Mouse (Mus musculus): ENCODE data around the gene Enc1. TPM values are rescaled to one million over a fixed set of nuclear protein-coding genes. Genes with fewer than 3 reads are reported as not detected.

Enc1 gene
- total and polyA plus RNA-seq, 3 experiments: 5.2 to 10.0 (median 7.7) TPM

DNA sequence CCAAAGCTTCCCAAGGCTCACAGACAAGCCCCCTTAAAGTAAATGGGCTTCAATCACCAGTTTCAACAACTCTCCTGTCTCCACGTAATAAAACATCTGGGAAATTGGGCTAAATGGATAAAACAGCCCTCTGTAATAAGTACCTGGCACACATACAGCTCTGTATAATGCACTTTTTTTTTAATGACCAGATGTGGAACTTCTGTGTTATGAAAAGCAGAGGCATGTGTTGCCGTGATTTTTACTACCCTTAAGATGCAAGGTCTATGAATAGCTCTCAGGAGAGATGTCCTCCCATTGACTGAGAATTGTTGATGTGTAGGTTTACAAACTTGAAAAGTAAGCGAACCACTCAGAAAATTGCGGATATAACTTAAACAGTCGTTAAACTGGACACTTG, 24.7 kb upstream of the Enc1 start:
- Histone ChIP-seq H3K27ac (no peak overlapping the region), H3K36me3 (ENCODE audit: control insufficient read depth, insufficient read depth, low read length) (no peaks in the 10 kb centered on the region), H3K4me3 (no peak overlapping the region), H3K79me2 (replicated peaks; ENCODE audit: control insufficient read depth, insufficient read depth, low read length) (no peaks in the 10 kb centered on the region), H3K4me1 (ENCODE audit: control insufficient read depth, insufficient read depth, low read length) (no peaks in the 10 kb centered on the region), H3K9ac (ENCODE audit: low read depth, low read length) (no peak overlapping the region), H3K27me3 (ENCODE audit: control insufficient read depth, insufficient read depth, low read length) (no peaks in the 10 kb centered on the region)
- intact Hi-C loops (cut with DNase I): no loop called here
- WGBS: 71% methylated on average over 5 of the region's 5 CpGs
- no peak for DNase-seq
- TF ChIP-seq POLR2A (IDR thresholded peaks at IDR 0.05; ENCODE audit: insufficient read depth, low read depth, low read length) (no peak), CTCF (IDR thresholded peaks at IDR 0.05) (no peak), EP300 (IDR thresholded peaks at IDR 0.05; ENCODE audit: insufficient read depth, low read depth, low read length) (no peak)

DNA sequence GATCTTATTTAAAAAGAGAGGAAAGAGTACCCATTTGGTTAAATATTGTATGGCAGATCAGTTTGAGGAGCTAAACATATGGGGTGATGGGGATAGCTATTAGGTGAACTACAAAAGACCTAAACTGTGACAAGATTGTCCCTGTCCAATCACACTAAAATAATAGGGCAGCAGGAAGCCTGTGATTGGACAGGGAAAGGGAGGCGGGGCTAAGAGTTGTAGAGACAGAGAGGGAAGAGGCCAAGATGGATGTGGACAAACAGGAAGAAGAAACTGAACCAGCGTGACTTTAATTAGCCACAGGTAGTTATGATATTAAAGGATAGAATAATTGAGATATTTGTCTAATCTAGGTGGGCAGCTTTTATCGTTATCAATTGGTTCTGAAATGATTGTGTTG, 20.9 kb upstream of the Enc1 start:
- intact Hi-C loops (cut with DNase I): no loop called here
- no peak for DNase-seq
- Histone ChIP-seq H3K27me3 (ENCODE audit: control insufficient read depth, insufficient read depth, low read length) (no peaks in the 10 kb centered on the region), H3K27ac (no peak overlapping the region), H3K9ac (ENCODE audit: low read depth, low read length) (no peak overlapping the region), H3K79me2 (replicated peaks; ENCODE audit: control insufficient read depth, insufficient read depth, low read length) (no peaks in the 10 kb centered on the region), H3K4me1 (ENCODE audit: control insufficient read depth, insufficient read depth, low read length) (no peaks in the 10 kb centered on the region), H3K36me3 (ENCODE audit: control insufficient read depth, insufficient read depth, low read length) (no peaks in the 10 kb centered on the region), H3K4me3 (no peak overlapping the region)
- 77% methylated on average over 3 of the region's 3 CpGs for WGBS
- TF ChIP-seq EP300 (IDR thresholded peaks at IDR 0.05; ENCODE audit: insufficient read depth, low read depth, low read length): no peak

DNA sequence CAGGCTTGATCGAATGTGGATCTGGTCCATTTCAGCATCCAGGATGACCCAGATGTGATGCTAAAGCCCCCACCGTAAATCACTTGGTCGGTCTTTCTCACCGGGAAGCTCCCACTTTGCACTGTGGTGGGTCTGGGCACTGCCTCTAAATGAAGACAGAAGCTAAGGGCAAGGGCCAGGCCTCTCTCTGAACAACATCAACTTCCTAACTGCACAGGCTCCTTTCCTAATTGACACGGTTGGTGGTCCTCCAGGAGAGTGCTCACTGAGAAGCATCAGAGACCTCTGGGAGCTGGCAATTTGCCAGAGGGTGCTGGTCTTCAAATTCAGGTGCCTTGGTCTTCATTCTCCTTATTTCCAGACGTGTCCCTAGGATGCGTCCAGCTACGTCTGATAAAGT, 17.0 kb upstream of the Enc1 start:
- TF ChIP-seq CTCF (IDR thresholded peaks at IDR 0.05) (no peak), EP300 (IDR thresholded peaks at IDR 0.05; ENCODE audit: insufficient read depth, low read depth, low read length) (no peak), POLR2A (IDR thresholded peaks at IDR 0.05; ENCODE audit: insufficient read depth, low read depth, low read length) (no peak)
- Histone ChIP-seq H3K79me2 (replicated peaks; ENCODE audit: control insufficient read depth, insufficient read depth, low read length) (no peaks in the 10 kb centered on the region), H3K4me3 (no peak overlapping the region), H3K27me3 (ENCODE audit: control insufficient read depth, insufficient read depth, low read length) (no peaks in the 10 kb centered on the region), H3K36me3 (ENCODE audit: control insufficient read depth, insufficient read depth, low read length) (no peaks in the 10 kb centered on the region), H3K9ac (ENCODE audit: low read depth, low read length) (no peak overlapping the region), H3K4me1 (ENCODE audit: control insufficient read depth, insufficient read depth, low read length) (no peaks in the 10 kb centered on the region), H3K27ac (no peak overlapping the region)
- intact Hi-C loops (cut with DNase I): no loop called here
- 82% methylated on average over 8 of the region's 8 CpGs for WGBS
- DNase-seq: no peak

DNA sequence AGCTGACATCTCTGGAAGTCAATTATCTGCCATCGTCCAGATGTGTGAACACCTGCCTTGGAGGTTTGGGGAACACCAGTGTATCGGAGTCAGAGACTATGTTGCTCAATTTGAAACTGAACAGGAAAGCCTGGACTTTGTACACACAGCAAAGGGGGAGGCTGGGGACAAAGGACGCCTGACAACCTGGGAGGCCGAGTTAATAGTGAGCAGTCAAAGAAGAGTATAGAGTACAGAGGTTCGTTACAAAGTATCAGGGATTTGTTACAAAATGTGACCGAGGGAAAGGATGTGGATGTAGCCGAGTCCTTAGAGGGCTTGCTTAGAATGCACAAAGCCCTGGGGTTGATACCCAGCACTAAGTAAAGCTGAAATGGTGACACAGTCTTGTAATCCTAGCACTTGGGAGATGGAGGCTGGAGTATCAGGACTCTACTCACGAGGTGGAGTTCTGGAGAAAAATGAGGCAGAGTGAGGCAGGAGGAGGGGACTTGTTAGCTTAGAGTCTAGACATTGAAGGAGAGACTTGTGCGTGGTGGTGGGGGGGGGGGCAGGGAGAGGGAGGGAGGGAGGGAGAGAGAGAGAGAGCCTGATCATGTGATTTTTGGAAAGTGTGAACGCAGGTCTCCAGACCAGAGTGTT, 16.4 kb upstream of the Enc1 start:
- 72% methylated on average over 10 of the region's 10 CpGs for WGBS
- Histone ChIP-seq H3K4me3 (no peak overlapping the region), H3K4me1 (ENCODE audit: control insufficient read depth, insufficient read depth, low read length) (no peaks in the 10 kb centered on the region), H3K79me2 (replicated peaks; ENCODE audit: control insufficient read depth, insufficient read depth, low read length) (no peaks in the 10 kb centered on the region), H3K36me3 (ENCODE audit: control insufficient read depth, insufficient read depth, low read length) (no peaks in the 10 kb centered on the region), H3K27ac (no peak overlapping the region), H3K9ac (ENCODE audit: low read depth, low read length) (no peak overlapping the region), H3K27me3 (ENCODE audit: control insufficient read depth, insufficient read depth, low read length) (no peaks in the 10 kb centered on the region)
- intact Hi-C loops (cut with DNase I): no loop called here
- TF ChIP-seq POLR2A (IDR thresholded peaks at IDR 0.05; ENCODE audit: insufficient read depth, low read depth, low read length) (no peak), CTCF (IDR thresholded peaks at IDR 0.05) (no peak), EP300 (IDR thresholded peaks at IDR 0.05; ENCODE audit: insufficient read depth, low read depth, low read length) (no peak)
- no peak for DNase-seq

DNA sequence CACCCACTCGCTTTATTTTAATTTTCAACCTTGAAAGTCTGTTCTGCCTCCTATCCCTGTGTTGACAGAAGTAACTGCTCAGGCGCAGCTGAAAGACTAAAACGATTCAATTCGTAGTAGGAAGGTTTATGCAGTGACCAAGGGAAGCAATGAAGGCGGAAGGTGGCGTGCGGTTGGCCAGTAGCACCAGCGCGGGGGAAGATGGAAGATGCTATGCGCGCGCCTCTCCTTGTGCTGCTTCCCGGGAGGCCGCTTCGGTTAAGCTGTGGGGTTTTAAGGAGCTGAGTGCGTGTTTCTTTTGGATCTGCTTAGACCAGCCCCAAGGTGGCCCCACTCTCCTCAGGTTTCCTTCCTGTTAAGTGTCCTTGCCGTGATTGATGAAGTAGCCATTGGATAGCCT, 15.8 kb upstream of the Enc1 start:
- 66% methylated on average over 17 of the region's 17 CpGs for WGBS
- DNase-seq: no peak
- H3K9ac ChIP-seq (ENCODE audit: low read depth, low read length): no peak overlapping the region
- H3K36me3 ChIP-seq (ENCODE audit: control insufficient read depth, insufficient read depth, low read length): no peaks in the 10 kb centered on the region
- TF ChIP-seq CTCF (IDR thresholded peaks at IDR 0.05) (no peak), EP300 (IDR thresholded peaks at IDR 0.05; ENCODE audit: insufficient read depth, low read depth, low read length) (no peak), POLR2A (IDR thresholded peaks at IDR 0.05; ENCODE audit: insufficient read depth, low read depth, low read length) (no peak)
- intact Hi-C loops (cut with DNase I): no loop called here
- H3K79me2 ChIP-seq (replicated peaks; ENCODE audit: control insufficient read depth, insufficient read depth, low read length): no peaks in the 10 kb centered on the region
- no peak overlapping the region for H3K4me3 ChIP-seq
- H3K27ac ChIP-seq: no peak overlapping the region
- H3K27me3 ChIP-seq (ENCODE audit: control insufficient read depth, insufficient read depth, low read length): no peaks in the 10 kb centered on the region
- H3K4me1 ChIP-seq (ENCODE audit: control insufficient read depth, insufficient read depth, low read length): no peaks in the 10 kb centered on the region

DNA sequence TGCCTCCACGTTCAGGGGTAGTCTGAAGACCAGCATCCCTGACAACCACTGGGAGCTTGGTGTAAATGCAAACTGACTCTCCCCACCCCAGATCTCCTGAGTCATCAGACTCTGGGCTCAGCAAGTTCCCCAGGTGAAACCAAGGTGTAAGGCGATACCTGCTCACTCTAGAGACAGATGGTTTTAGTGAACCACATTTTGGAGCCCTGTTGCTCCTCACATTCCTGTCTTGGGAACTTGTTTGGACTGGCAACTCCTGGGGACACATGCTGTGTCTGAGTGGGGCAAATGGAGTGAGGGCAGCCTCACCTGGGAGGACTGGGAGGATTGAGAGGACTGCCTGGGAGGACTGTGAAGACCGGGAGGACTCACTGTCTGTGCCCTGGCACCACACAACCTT, 13.1 kb upstream of the Enc1 start:
- no peak for TF ChIP-seq CTCF (IDR thresholded peaks at IDR 0.05)
- TF ChIP-seq EP300 (IDR thresholded peaks at IDR 0.05; ENCODE audit: insufficient read depth, low read depth, low read length): no peak
- TF ChIP-seq POLR2A (IDR thresholded peaks at IDR 0.05; ENCODE audit: insufficient read depth, low read depth, low read length): no peak
- H3K9ac ChIP-seq (ENCODE audit: low read depth, low read length): no peak overlapping the region
- no peak overlapping the region for H3K4me3 ChIP-seq
- 88% methylated on average over 3 of the region's 3 CpGs for WGBS
- no peak overlapping the region for H3K27ac ChIP-seq
- intact Hi-C loops (cut with DNase I): no loop called here
- H3K36me3 ChIP-seq (ENCODE audit: control insufficient read depth, insufficient read depth, low read length): no peaks in the 10 kb centered on the region
- DNase-seq: no peak
- H3K79me2 ChIP-seq (replicated peaks; ENCODE audit: control insufficient read depth, insufficient read depth, low read length): no peaks in the 10 kb centered on the region
- H3K4me1 ChIP-seq (ENCODE audit: control insufficient read depth, insufficient read depth, low read length): no peaks in the 10 kb centered on the region
- no peaks in the 10 kb centered on the region for H3K27me3 ChIP-seq (ENCODE audit: control insufficient read depth, insufficient read depth, low read length)

Measured in heart, adult 2 months (tissue).